Mouse (Mus musculus): ENCODE data around the gene Mcemp1. TPM values are rescaled to one million over a fixed set of nuclear protein-coding genes. Genes with fewer than 3 reads are reported as not detected.
A peak's percentile ranks its signal among the peaks of the same experiment; 100 is the strongest.

Mcemp1 gene
- polyA plus RNA-seq, 1 experiment from 2014 or later, result 2.9 TPM

- Histone ChIP-seq H3K9me3 (no peaks in the 10 kb centered on the region), H3K27ac (no peak within 1 kb of the TSS), H3K27me3 (replicated peaks) (no peaks in the 10 kb centered on the region), H3K36me3 (no peaks in the 10 kb centered on the region), H3K4me1 (no peaks in the 10 kb centered on the region), H3K4me3 (replicated peaks) (no peak within 1 kb of the TSS), H3K4me2 (no peak within 1 kb of the TSS), H3K9ac (no peak within 1 kb of the TSS)
- ATAC-seq (ENCODE audit: insufficient read depth, low FRiP score, low read depth), result no peak
- 75% methylated on average over 3 of the region's 3 CpGs for WGBS
Observed at GRCm38 (mm10) chr8:3694121-3694520, 28.6 kb downstream of the Mcemp1 start, which contains the start of gene Fcer2a. TSS of gene Fcer2a (minus strand) at chr8:3694175.

- H3K27ac ChIP-seq, result no peak overlapping the region
- H3K4me2 ChIP-seq, result no peak overlapping the region
- H3K27me3 ChIP-seq (replicated peaks), result no peaks in the 10 kb centered on the region
- ATAC-seq (ENCODE audit: insufficient read depth, low FRiP score, low read depth), result no peak
- H3K9ac ChIP-seq, result no peak overlapping the region
- H3K36me3 ChIP-seq, result no peaks in the 10 kb centered on the region
- WGBS, result 93% methylated on average over 1 of the region's 1 CpGs
- no peak overlapping the region for H3K4me3 ChIP-seq (replicated peaks)
- no peaks in the 10 kb centered on the region for H3K4me1 ChIP-seq
- no peaks in the 10 kb centered on the region for H3K9me3 ChIP-seq
Observed at GRCm38 (mm10) chr8:3701491-3701890, 35.9 kb downstream of the Mcemp1 start.

DNA sequence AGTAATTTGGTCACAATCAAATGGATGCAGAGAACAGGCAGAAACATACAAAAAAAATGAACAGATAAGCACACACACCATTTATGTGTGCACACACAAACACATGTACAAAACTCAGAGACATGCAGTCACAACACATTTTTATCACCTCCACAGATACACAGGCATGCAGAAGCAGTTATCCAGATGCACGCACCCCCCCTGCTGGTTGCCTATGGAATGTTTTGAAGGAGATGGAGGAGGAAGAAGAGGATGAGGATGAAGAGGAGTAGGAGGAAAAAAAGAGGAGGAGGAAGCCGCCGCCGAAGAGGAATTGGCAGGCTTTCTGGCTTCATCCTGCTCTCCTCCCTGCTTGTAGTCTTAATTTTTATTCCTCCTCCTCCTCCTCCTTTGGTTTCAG lies 40.2 kb downstream of the Mcemp1 start:
- no peak overlapping the region for H3K9ac ChIP-seq
- H3K27ac ChIP-seq, result no peak overlapping the region
- no peak for ATAC-seq (ENCODE audit: insufficient read depth, low FRiP score, low read depth)
- 57% methylated on average over 4 of the region's 4 CpGs for WGBS
- H3K9me3 ChIP-seq, result no peaks in the 10 kb centered on the region
- no peaks in the 10 kb centered on the region for H3K27me3 ChIP-seq (replicated peaks)
- H3K4me3 ChIP-seq (replicated peaks), result no peak overlapping the region
- H3K36me3 ChIP-seq, result no peaks in the 10 kb centered on the region
- no peaks in the 10 kb centered on the region for H3K4me1 ChIP-seq
- H3K4me2 ChIP-seq, result no peak overlapping the region

DNA sequence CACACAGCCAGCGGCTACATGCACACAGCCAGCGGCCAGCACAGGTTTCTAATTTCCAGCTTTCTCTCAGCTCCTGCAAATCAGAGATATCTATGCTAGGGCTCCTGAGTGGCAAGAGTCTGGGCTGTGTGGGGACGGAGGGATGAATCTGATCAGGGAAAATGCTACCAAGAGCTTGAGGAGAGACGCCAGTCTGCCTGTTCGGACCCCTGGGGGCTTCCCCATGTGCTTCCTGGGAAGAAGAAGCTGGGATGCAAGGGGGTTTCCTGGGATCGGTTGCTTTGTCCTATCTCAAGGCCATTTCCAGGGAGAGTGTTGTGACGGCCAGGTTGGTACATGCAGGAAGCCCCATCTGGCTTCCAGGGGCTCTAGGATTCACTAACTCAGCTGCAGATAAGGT lies 42.1 kb downstream of the Mcemp1 start:
- Histone ChIP-seq H3K27me3 (replicated peaks) (no peaks in the 10 kb centered on the region), H3K4me2 (no peak overlapping the region), H3K4me1 (no peaks in the 10 kb centered on the region), H3K9ac (no peak overlapping the region), H3K9me3 (no peaks in the 10 kb centered on the region), H3K4me3 (replicated peaks) (no peak overlapping the region), H3K36me3 (no peaks in the 10 kb centered on the region), H3K27ac (no peak overlapping the region)
- ATAC-seq (ENCODE audit: insufficient read depth, low FRiP score, low read depth), result no peak
- WGBS, result 65% methylated on average over 7 of the region's 7 CpGs

DNA sequence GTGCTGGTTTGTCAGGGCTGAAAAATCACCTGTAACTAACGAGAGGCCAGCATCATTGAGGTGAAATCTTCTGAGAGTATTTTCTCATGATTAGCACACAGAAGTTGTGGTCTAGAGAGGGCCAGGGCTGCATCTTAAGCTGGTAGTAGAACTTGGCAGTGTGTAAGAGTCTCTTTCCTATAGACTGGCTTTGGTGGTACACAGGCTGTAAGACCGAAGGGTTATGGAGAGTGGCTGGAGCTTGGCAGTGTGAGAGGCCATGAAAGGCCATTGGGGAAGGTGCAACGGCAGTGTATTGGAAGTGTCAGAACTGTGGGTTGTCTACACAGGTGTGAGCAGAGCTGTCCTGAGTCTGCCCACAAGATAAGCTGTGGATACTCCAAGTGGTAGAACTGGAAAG lies 44.8 kb downstream of the Mcemp1 start:
- Histone ChIP-seq H3K9ac (no peak overlapping the region), H3K4me2 (no peak overlapping the region), H3K4me1 (no peaks in the 10 kb centered on the region), H3K4me3 (replicated peaks) (no peak overlapping the region), H3K9me3 (no peaks in the 10 kb centered on the region), H3K36me3 (no peaks in the 10 kb centered on the region), H3K27me3 (replicated peaks) (no peaks in the 10 kb centered on the region), H3K27ac (no peak overlapping the region)
- 78% methylated on average over 3 of the region's 3 CpGs for WGBS
- no peak for ATAC-seq (ENCODE audit: insufficient read depth, low FRiP score, low read depth)

DNA sequence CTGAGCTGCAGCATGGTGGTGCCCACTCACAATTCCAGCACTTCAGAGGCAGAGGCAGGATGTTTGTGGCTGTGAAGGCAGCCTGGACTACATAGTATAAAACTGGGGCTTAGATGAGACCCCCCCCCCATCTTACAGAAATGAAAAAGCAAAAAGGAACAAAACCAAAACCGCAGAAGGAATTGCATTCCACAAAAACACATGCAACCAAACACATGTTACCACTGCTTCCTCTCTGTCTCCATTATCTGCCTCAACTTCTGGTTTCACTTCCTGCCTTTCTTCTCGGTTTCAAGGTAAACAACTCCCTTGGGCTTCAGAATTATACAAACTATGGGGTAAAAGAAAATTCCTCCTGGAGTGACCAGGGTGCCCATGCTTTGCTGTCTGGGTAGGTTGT lies 46.1 kb downstream of the Mcemp1 start:
- H3K4me2 ChIP-seq, result no peak overlapping the region
- WGBS, result 39% methylated on average over 2 of the region's 2 CpGs
- no peak overlapping the region for H3K4me3 ChIP-seq (replicated peaks)
- no peaks in the 10 kb centered on the region for H3K27me3 ChIP-seq (replicated peaks)
- ATAC-seq (ENCODE audit: insufficient read depth, low FRiP score, low read depth), result no peak
- no peaks in the 10 kb centered on the region for H3K9me3 ChIP-seq
- H3K36me3 ChIP-seq, result no peaks in the 10 kb centered on the region
- no peak overlapping the region for H3K9ac ChIP-seq
- no peak overlapping the region for H3K27ac ChIP-seq
- H3K4me1 ChIP-seq, result no peaks in the 10 kb centered on the region

DNA sequence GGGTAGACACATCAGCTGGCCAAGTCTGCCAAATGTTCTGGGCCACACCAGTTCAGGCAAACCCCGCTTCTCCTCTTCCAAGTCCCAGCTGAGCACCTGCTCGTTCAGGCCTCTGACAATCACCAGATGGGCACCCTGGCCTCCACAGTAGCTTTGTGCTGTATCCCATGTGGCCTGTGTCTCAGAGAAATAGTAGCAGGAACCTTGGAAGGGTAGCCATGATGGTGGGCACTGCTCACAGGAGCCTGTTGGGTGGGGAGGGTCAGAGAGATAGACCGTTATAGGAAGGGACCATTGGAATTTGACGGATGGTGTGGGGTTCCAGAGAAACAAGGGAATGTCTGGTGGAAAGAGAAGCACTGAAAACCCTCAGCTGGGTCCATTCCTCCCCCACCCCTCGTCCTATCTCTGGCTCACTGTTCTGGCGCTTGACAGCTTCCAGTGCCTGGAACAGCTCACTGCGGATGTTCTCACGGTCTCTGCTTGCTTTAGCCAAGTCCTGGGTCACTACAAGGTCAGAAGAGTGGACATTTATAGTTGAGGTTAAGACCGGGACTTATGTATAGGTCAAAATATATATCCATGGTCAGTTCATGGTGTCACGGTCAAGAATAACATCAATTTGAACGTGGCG lies 51.9 kb downstream of the Mcemp1 start:
- no peak overlapping the region for H3K4me2 ChIP-seq
- no peaks in the 10 kb centered on the region for H3K36me3 ChIP-seq
- 67% methylated on average over 12 of the region's 12 CpGs for WGBS
- ATAC-seq (ENCODE audit: insufficient read depth, low FRiP score, low read depth), result no peak
- no peaks in the 10 kb centered on the region for H3K27me3 ChIP-seq (replicated peaks)
- no peak overlapping the region for H3K27ac ChIP-seq
- H3K9ac ChIP-seq, result no peak overlapping the region
- no peaks in the 10 kb centered on the region for H3K4me1 ChIP-seq
- no peaks in the 10 kb centered on the region for H3K9me3 ChIP-seq
- H3K4me3 ChIP-seq (replicated peaks), result no peak overlapping the region

- H3K4me3 ChIP-seq (replicated peaks), result no peak overlapping the region
- peak; percentile 47; the same call in 1 of the 2 replicates for ATAC-seq (ENCODE audit: insufficient read depth, low FRiP score, low read depth)
- H3K4me2 ChIP-seq, result no peak overlapping the region
- no peak overlapping the region for H3K27ac ChIP-seq
- H3K36me3 ChIP-seq, result no peaks in the 10 kb centered on the region
- WGBS, result 15% methylated on average over 14 of the region's 14 CpGs
- no peak overlapping the region for H3K9ac ChIP-seq
- no peaks in the 10 kb centered on the region for H3K4me1 ChIP-seq
- no peaks in the 10 kb centered on the region for H3K9me3 ChIP-seq
- no peaks in the 10 kb centered on the region for H3K27me3 ChIP-seq (replicated peaks)
Observed at GRCm38 (mm10) chr8:3718559-3718958, 53.0 kb downstream of the Mcemp1 start.

Other genes with a start within 250 kb of the Mcemp1 start
- 10.7 and 10.8 TPM in 2 replicates for gene Pex11g, start 198.1 kb upstream of the Mcemp1 start, polyA plus RNA-seq (2015; fragmentation: Nextera tagmentation; extraction: Ambion mirVana)
- gene Tex45, start 194.9 kb upstream of the Mcemp1 start, polyA plus RNA-seq (2015; fragmentation: Nextera tagmentation; extraction: Ambion mirVana), result not detected in 2 replicates
- gene Zfp358, start 172.6 kb upstream of the Mcemp1 start, polyA plus RNA-seq (2015; fragmentation: Nextera tagmentation; extraction: Ambion mirVana), result 34.5 and 38.6 TPM in 2 replicates
- gene Mcoln1, start 165.3 kb upstream of the Mcemp1 start, polyA plus RNA-seq (2015; fragmentation: Nextera tagmentation; extraction: Ambion mirVana), result 47.7 and 48.5 TPM in 2 replicates
- gene Pnpla6, start 150.4 kb upstream of the Mcemp1 start, polyA plus RNA-seq (2015; fragmentation: Nextera tagmentation; extraction: Ambion mirVana), result 27.9 and 35.5 TPM in 2 replicates
- 1.8 and 2.7 TPM in 2 replicates for gene C330021F23Rik, start 97.8 kb upstream of the Mcemp1 start, polyA plus RNA-seq (2015; fragmentation: Nextera tagmentation; extraction: Ambion mirVana)
- gene Camsap3, start 78.5 kb upstream of the Mcemp1 start, polyA plus RNA-seq (2015; fragmentation: Nextera tagmentation; extraction: Ambion mirVana), result 16.7 and 17.2 TPM in 2 replicates
- gene Xab2, start 44.4 kb upstream of the Mcemp1 start, polyA plus RNA-seq (2015; fragmentation: Nextera tagmentation; extraction: Ambion mirVana), result 48.9 and 49.2 TPM in 2 replicates
- gene Pet100, start 44.2 kb upstream of the Mcemp1 start, polyA plus RNA-seq (2015; fragmentation: Nextera tagmentation; extraction: Ambion mirVana), result 85.1 and 98.6 TPM in 2 replicates
- gene Pcp2, start 40.2 kb upstream of the Mcemp1 start, polyA plus RNA-seq (2015; fragmentation: Nextera tagmentation; extraction: Ambion mirVana), result 0.17 TPM in 1 of 2 replicates, not detected in the other
- 105 and 118 TPM in 2 replicates for gene Stxbp2, start 34.8 kb upstream of the Mcemp1 start, polyA plus RNA-seq (2015; fragmentation: Nextera tagmentation; extraction: Ambion mirVana)
- 0.15 TPM in 1 of 2 replicates, not detected in the other for gene Retn, start 10.0 kb upstream of the Mcemp1 start, polyA plus RNA-seq (2015; fragmentation: Nextera tagmentation; extraction: Ambion mirVana)
- 10.3 and 11.3 TPM in 2 replicates for gene Fcor, start 6.6 kb downstream of the Mcemp1 start, polyA plus RNA-seq (2015; fragmentation: Nextera tagmentation; extraction: Ambion mirVana)
- gene Trappc5, start 10.5 kb downstream of the Mcemp1 start, polyA plus RNA-seq (2015; fragmentation: Nextera tagmentation; extraction: Ambion mirVana), result 35.0 and 36.3 TPM in 2 replicates
- 0.17 and 0.22 TPM in 2 replicates for gene Fcer2a, start 28.4 kb downstream of the Mcemp1 start, polyA plus RNA-seq (2015; fragmentation: Nextera tagmentation; extraction: Ambion mirVana)
- gene Clec4g, start 54.9 kb downstream of the Mcemp1 start, polyA plus RNA-seq (2015; fragmentation: Nextera tagmentation; extraction: Ambion mirVana), result 0.35 TPM in 1 of 2 replicates, not detected in the other
- gene Cd209a, start 83.2 kb downstream of the Mcemp1 start, polyA plus RNA-seq (2015; fragmentation: Nextera tagmentation; extraction: Ambion mirVana), result 0.21 and 0.35 TPM in 2 replicates
- 0.06 TPM in 1 of 2 replicates, not detected in the other for gene Cd209e, start 188.6 kb downstream of the Mcemp1 start, polyA plus RNA-seq (2015; fragmentation: Nextera tagmentation; extraction: Ambion mirVana)
- not detected in 2 replicates for gene Cd209d, start 212.8 kb downstream of the Mcemp1 start, polyA plus RNA-seq (2015; fragmentation: Nextera tagmentation; extraction: Ambion mirVana)

All from stomach, embryonic 15.5 days (tissue).